Comparison of ENCODE assay signal across 15 mouse cellular contexts in genomic region chr19:27312266-27313079, GRCm38 (mm10). TPM values are rescaled to one million over a fixed set of nuclear protein-coding genes. Genes with fewer than 3 reads are reported as not detected.
DNase-seq lines count a peak whose midpoint lies in the region; ATAC-seq and TF ChIP-seq lines count a peak whose summit lies in the region.
"Had no signal": no experiment of that assay in that cellular context is flagged by ENCODE, and none has a peak within 500 bp of the region (broad histone marks: within the 10 kb centered on the region; RNA-seq: fewer than 3 reads in every experiment).

No protein-coding gene starts in this region.

- DNase-seq in gastrocnemius, adult 18-20 months (ENCODE audit: low spot score), result peak; percentile 74
- DNase-seq in gastrocnemius, postnatal 14 days, result no peak
- DNase-seq in lung, adult 18-20 months, result peak; percentile 24 to 60
- DNase-seq in lung, adult 2 months, result no peak
- DNase-seq in large intestine, adult 2 months (ENCODE audit: low read depth, low spot score), result peak; percentile 62
- no peak for DNase-seq in left cerebral cortex, postnatal 14 days (ENCODE audit: low spot score in 2 of 2)
- no peak for DNase-seq in left cerebral cortex, postnatal 25 days (ENCODE audit: low spot score in 2 of 2)
- DNase-seq: cerebellum, adult 9-10 months; embryo, embryonic 11 days; kidney, postnatal 14 days; liver, embryonic 13.5 days had no signal

- H3K27me3 ChIP-seq in forebrain, embryonic 13.5 days, result no peaks in the 10 kb centered on the region
- H3K27me3 ChIP-seq: heart, embryonic 15.5 days; liver, embryonic 13.5 days had no signal

- H3K4me2 ChIP-seq in forebrain, embryonic 13.5 days, result no peak overlapping the region
- H3K4me2 ChIP-seq: heart, embryonic 15.5 days; liver, embryonic 13.5 days had no signal

- H3K4me3 ChIP-seq in lung, adult 2 months (replicated peaks; ENCODE audit: extremely low read depth, low read depth, low read length), result no peak overlapping the region
- no peak overlapping the region for H3K4me3 ChIP-seq in forebrain, embryonic 13.5 days
- H3K4me3 ChIP-seq: erythroblast, embryonic 14.5 days; heart, embryonic 15.5 days; liver, embryonic 13.5 days had no signal

- H3K4me1 ChIP-seq in lung, adult 2 months (ENCODE audit: control insufficient read depth, insufficient read depth, low read length), result no peaks in the 10 kb centered on the region; the same call in 1 of the 2 replicates
- H3K4me1 ChIP-seq in forebrain, embryonic 13.5 days, result peaks cover 3% of the 10 kb centered on the region; the same call in 1 of the 2 replicates
- H3K4me1 ChIP-seq: heart, embryonic 15.5 days had no signal

- TF ChIP-seq CTCF in lung, adult 2 months (IDR thresholded peaks at IDR 0.05; ENCODE audit: insufficient read depth, low read length), result no peak

- H3K9me3 ChIP-seq in forebrain, embryonic 13.5 days (replicated peaks), result no peaks in the 10 kb centered on the region
- H3K9me3 ChIP-seq: heart, embryonic 15.5 days; liver, embryonic 13.5 days had no signal

- H3K27ac ChIP-seq in forebrain, embryonic 13.5 days, result no peak overlapping the region
- H3K27ac ChIP-seq: heart, embryonic 15.5 days; liver, embryonic 13.5 days had no signal

- intact Hi-C loops in gastrocnemius, postnatal 14 days (cut with DNase I; ENCODE audit: low total_unique reads), result no loop called here
- intact Hi-C loops in left cerebral cortex, postnatal 14 days (cut with DNase I), result no loop called here
- intact Hi-C loops in left cerebral cortex, postnatal 25 days (cut with DNase I), result no loop called here

- H3K9ac ChIP-seq in forebrain, embryonic 13.5 days, result no peak overlapping the region
- H3K9ac ChIP-seq: heart, embryonic 15.5 days; liver, embryonic 13.5 days had no signal

- no peaks in the 10 kb centered on the region for H3K36me3 ChIP-seq in forebrain, embryonic 13.5 days (ENCODE audit: poor library complexity, severe bottlenecking)
- H3K36me3 ChIP-seq: heart, embryonic 15.5 days; liver, embryonic 13.5 days had no signal

- no peak for ATAC-seq in forebrain, embryonic 13.5 days

- WGBS in lung, adult 2 months, result 73% methylated on average over 11 of the region's 11 CpGs
- 41% methylated on average over 11 of the region's 11 CpGs for WGBS in large intestine, adult 2 months
- 94% methylated on average over 11 of the region's 11 CpGs for WGBS in forebrain, embryonic 13.5 days

- no peak for TF ChIP-seq POLR2A in lung, adult 2 months (IDR thresholded peaks at IDR 0.05; ENCODE audit: borderline replicate concordance, extremely low read depth, low read depth, low read length)

RNA-seq across cellular contexts. Expression of gene Kcnv2, which starts 9.9 kb away (rescaled TPM):
- under 1 TPM; 0.07 to 0.09 TPM for total RNA-seq in gastrocnemius, adult 18-20 months (2021)
- under 1 TPM; 0.04 to 0.07 TPM for total RNA-seq in gastrocnemius, postnatal 14 days (2021)
- 0.08 and 0.11 TPM in 2 replicates for polyA plus RNA-seq in lung, adult 2 months (2012; rRNA removed)
- polyA plus RNA-seq in large intestine, adult 2 months (2012; rRNA removed), result 0.02 and 0.03 TPM in 2 replicates
- under 1 TPM in 1 of 2 experiments, not detected in 1; 0.08 TPM for total RNA-seq in left cerebral cortex, postnatal 14 days (2021)
- not detected for total RNA-seq in left cerebral cortex, postnatal 25 days (2021)
- polyA plus RNA-seq in forebrain, embryonic 13.5 days (2015; fragmentation: Nextera tagmentation; extraction: Ambion mirVana), result not detected in 2 replicates
- polyA plus RNA-seq: erythroblast, embryonic 14.5 days; liver, embryonic 13.5 days; spleen, adult 2 months had no signal

Comparison
In these comparisons a context has a peak if more than half of its experiments do, and no peak if none do; other contexts are left out.
1. DNase-seq: peak in gastrocnemius, adult 18-20 months (single experiment), lung, adult 18-20 months (2 of 2) and large intestine, adult 2 months (single experiment); none in gastrocnemius, postnatal 14 days (single experiment), lung, adult 2 months (single experiment), left cerebral cortex, postnatal 14 days (0 of 2) and left cerebral cortex, postnatal 25 days (0 of 2).